15 mouse cellular contexts compared by ENCODE assay signal in the genomic region with DNA sequence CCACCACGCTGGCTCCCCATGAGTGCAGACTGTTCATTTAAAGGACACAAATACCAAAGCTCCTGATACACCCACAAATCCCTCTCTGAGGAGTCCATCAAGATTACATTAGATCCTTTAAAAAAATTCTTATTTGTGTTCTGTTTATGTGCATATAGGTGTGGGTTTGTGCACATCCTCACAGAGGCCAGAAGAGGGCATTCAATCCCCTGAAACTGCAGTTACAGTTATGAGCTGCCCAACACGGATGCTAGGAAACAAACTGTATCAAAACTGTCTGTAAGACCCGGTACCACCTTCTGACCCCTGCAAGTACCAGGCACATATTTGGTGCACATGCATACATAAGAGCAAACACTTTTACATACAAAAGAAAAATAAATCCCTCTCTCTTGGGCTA. TPM values are rescaled to one million over a fixed set of nuclear protein-coding genes. Genes with fewer than 3 reads are reported as not detected.
DNase-seq lines count a peak whose midpoint lies in the region; ATAC-seq and TF ChIP-seq lines count a peak whose summit lies in the region.
"Had no signal": no experiment of that assay in that cellular context is flagged by ENCODE, and none has a peak within 500 bp of the region (broad histone marks: within the 10 kb centered on the region; RNA-seq: fewer than 3 reads in every experiment).

No protein-coding gene starts in this region.

- intact Hi-C loops in gastrocnemius, adult 2 months (cut with DNase I), result loop anchor here (5.0 to 10.0 kb wide), 2 partner anchors 294 to 336 kb away; partner anchors contain the start of gene Utp6

- no peaks in the 10 kb centered on the region for H3K36me3 ChIP-seq in lung, embryonic 14.5 days (ENCODE audit: insufficient read depth)
- no peaks in the 10 kb centered on the region for H3K36me3 ChIP-seq in heart, embryonic 12.5 days
- H3K36me3 ChIP-seq: hindbrain, embryonic 10.5 days had no signal

- H3K4me3 ChIP-seq in gastrocnemius, adult 2 months, result no peak overlapping the region
- no peak overlapping the region for H3K4me3 ChIP-seq in lung, embryonic 14.5 days (ENCODE audit: low read depth, low read length)
- no peak overlapping the region for H3K4me3 ChIP-seq in heart, embryonic 12.5 days
- H3K4me3 ChIP-seq: hindbrain, embryonic 10.5 days had no signal

- no peak for ATAC-seq in lung, embryonic 14.5 days (ENCODE audit: insufficient read depth)
- no peak for ATAC-seq in heart, embryonic 12.5 days (ENCODE audit: insufficient number of reproducible peaks, low FRiP score)

- no peaks in the 10 kb centered on the region for H3K9me3 ChIP-seq in lung, embryonic 14.5 days (ENCODE audit: low read depth, low read length)
- no peaks in the 10 kb centered on the region for H3K9me3 ChIP-seq in heart, embryonic 12.5 days (replicated peaks)
- H3K9me3 ChIP-seq: hindbrain, embryonic 10.5 days had no signal

- DNase-seq in gastrocnemius, adult 2 months, result no peak
- DNase-seq in gastrocnemius, adult 8-10 months (ENCODE audit: low spot score in 2 of 2), result no peak
- peak; percentile 24 for DNase-seq in lung, embryonic 14.5 days
- no peak for DNase-seq in lung, postnatal 14 days
- peak; percentile 54 for DNase-seq in R1 (ENCODE audit: low read depth, low spot score)
- DNase-seq in naive thymus-derived CD4-positive, alpha-beta T cell, adult 2 months (ENCODE audit: low read depth), result peak; percentile 69
- DNase-seq in ovary, postnatal 10 days (ENCODE audit: low spot score), result no peak
- DNase-seq: adrenal gland, postnatal 36 days; cerebellum, postnatal 10 days; gastrocnemius, postnatal 36 days; kidney, postnatal 25 days; lung, postnatal 4 days; right cerebral cortex, adult 18-20 months had no signal

- no peak overlapping the region for H3K27ac ChIP-seq in gastrocnemius, adult 2 months
- H3K27ac ChIP-seq in lung, embryonic 14.5 days (ENCODE audit: low read depth), result no peak overlapping the region
- no peak overlapping the region for H3K27ac ChIP-seq in heart, embryonic 12.5 days (ENCODE audit: poor library complexity, severe bottlenecking)
- H3K27ac ChIP-seq: hindbrain, embryonic 10.5 days had no signal

- TF ChIP-seq CTCF in gastrocnemius, adult 2 months (IDR thresholded peaks at IDR 0.05), result peak; percentile 56
- peak; percentile 50 for TF ChIP-seq CTCF in lung, embryonic 14.5 days (IDR thresholded peaks at IDR 0.05; ENCODE audit: low read depth)

- no peak overlapping the region for H3K9ac ChIP-seq in lung, embryonic 14.5 days
- no peak overlapping the region for H3K9ac ChIP-seq in heart, embryonic 12.5 days

- 69% methylated on average over 3 of the region's 3 CpGs for WGBS in lung, embryonic 14.5 days
- 63% methylated on average over 3 of the region's 3 CpGs for WGBS in heart, embryonic 12.5 days

- no peaks in the 10 kb centered on the region for H3K27me3 ChIP-seq in lung, embryonic 14.5 days (ENCODE audit: insufficient read depth, low read length)
- peaks cover 3% of the 10 kb centered on the region; the same call in 1 of the 2 replicates for H3K27me3 ChIP-seq in heart, embryonic 12.5 days (replicated peaks)

- H3K4me1 ChIP-seq in lung, embryonic 14.5 days (ENCODE audit: insufficient read depth), result no peaks in the 10 kb centered on the region
- peaks cover 8% of the 10 kb centered on the region for H3K4me1 ChIP-seq in heart, embryonic 12.5 days (replicated peaks)

- no peak overlapping the region for H3K4me2 ChIP-seq in lung, embryonic 14.5 days
- H3K4me2 ChIP-seq in heart, embryonic 12.5 days, result no peak overlapping the region

RNA-seq across cellular contexts. Expression of gene Rab11fip4, which starts 37.7 kb away (rescaled TPM):
- under 1 TPM; 0.20 to 0.67 TPM for total RNA-seq in gastrocnemius, adult 2 months (2021)
- total RNA-seq in gastrocnemius, adult 8-10 months (2022), result under 1 TPM; 0.10 to 0.81 (median 0.28) TPM
- 2.3 and 2.6 TPM in 2 replicates for polyA plus RNA-seq in lung, embryonic 14.5 days (2014; fragmentation: Nextera tagmentation; extraction: Ambion mirVana)
- 0.63 and 0.77 TPM in 2 replicates for polyA plus RNA-seq in heart, embryonic 12.5 days (2016; fragmentation: Nextera tagmentation; extraction: Ambion mirVana)

Comparison
In these comparisons a context has a peak if more than half of its experiments do, and no peak if none do; other contexts are left out.
1. DNase-seq: peak in lung, embryonic 14.5 days (single experiment), R1 (single experiment) and naive thymus-derived CD4-positive, alpha-beta T cell, adult 2 months (single experiment); none in gastrocnemius, adult 2 months (single experiment), gastrocnemius, adult 8-10 months (0 of 2), lung, postnatal 14 days (single experiment) and ovary, postnatal 10 days (single experiment).